Mouse (Mus musculus) cerebellum, postnatal 25 days (tissue): ENCODE measurements around the gene Ptgs1.
A peak's percentile ranks its signal among the peaks of the same experiment; 100 is the strongest.

ENCODE experiments used
- DNase-seq, 2 experiments: peaks; one replicate each; pipeline ENCODE4 v3.0.0; 2021; ENCODE audit warnings: mixed read lengths in 2 of 2

Ptgs1 gene

GRCm38 (mm10) chr2:36215203-36215739 lies 15.0 kb upstream of the Ptgs1 start:
- DNase-seq: no peak

- DNase-seq: no peak
These were observed 13.7 kb upstream of the Ptgs1 start for GRCm38 (mm10) chr2:36216546-36216945.

- DNase-seq: no peak
These were observed 13.2 kb upstream of the Ptgs1 start for GRCm38 (mm10) chr2:36216953-36217573.

GRCm38 (mm10) chr2:36217692-36218233 lies 12.5 kb upstream of the Ptgs1 start:
- DNase-seq: no peak

- DNase-seq: no peak
These were observed 10.1 kb upstream of the Ptgs1 start for GRCm38 (mm10) chr2:36220106-36220505.

- DNase-seq: no peak
These were observed 9.3 kb upstream of the Ptgs1 start for GRCm38 (mm10) chr2:36220891-36221290.

- no peak for DNase-seq
These were observed 7.9 kb upstream of the Ptgs1 start for GRCm38 (mm10) chr2:36222168-36222848.

GRCm38 (mm10) chr2:36223436-36223835 lies 6.8 kb upstream of the Ptgs1 start:
- peak; percentile 18 to 59 for DNase-seq

DNA sequence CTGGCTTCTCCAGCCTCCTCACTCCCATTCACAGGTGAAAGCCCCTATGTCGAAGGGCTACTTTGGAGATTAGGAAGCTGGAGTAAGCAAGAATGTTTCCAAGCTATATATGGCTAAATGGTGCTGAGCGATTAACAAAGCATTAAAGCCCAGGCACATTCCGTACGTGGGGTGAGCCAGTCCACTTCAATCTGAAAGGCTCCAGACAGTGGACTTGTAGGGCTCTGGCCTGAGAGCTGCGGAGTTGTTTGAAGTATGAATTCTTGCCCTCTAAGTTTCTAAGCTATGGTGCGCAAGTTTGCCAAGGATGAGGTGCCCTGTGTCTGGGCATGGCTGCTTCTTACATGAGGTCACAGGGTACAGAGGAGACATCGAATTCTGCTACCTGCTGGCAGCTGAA lies 6.1 kb upstream of the Ptgs1 start:
- no peak for DNase-seq

DNA sequence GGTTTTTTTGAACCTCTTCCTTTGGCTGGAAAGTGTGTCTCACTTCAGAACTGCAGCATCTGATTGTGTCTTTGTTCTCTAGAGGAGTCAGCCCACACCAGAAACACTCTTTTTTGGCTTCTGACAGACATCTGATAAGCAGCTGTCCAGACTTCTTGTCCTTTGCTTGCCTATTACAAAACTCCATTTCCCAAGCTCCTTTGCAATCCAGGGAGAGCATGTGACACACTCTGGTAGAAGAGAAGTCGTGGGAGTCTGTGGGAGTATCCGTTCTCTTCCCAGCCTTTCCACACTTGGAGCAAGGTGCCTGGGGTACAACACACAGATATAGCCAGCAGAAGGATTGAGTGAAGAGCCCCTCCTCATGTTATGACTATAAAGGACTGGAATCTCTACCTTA lies 5.6 kb upstream of the Ptgs1 start:
- no peak for DNase-seq

- DNase-seq: no peak
These were observed 741 bp downstream of the Ptgs1 start for GRCm38 (mm10) chr2:36230967-36231366.

DNA sequence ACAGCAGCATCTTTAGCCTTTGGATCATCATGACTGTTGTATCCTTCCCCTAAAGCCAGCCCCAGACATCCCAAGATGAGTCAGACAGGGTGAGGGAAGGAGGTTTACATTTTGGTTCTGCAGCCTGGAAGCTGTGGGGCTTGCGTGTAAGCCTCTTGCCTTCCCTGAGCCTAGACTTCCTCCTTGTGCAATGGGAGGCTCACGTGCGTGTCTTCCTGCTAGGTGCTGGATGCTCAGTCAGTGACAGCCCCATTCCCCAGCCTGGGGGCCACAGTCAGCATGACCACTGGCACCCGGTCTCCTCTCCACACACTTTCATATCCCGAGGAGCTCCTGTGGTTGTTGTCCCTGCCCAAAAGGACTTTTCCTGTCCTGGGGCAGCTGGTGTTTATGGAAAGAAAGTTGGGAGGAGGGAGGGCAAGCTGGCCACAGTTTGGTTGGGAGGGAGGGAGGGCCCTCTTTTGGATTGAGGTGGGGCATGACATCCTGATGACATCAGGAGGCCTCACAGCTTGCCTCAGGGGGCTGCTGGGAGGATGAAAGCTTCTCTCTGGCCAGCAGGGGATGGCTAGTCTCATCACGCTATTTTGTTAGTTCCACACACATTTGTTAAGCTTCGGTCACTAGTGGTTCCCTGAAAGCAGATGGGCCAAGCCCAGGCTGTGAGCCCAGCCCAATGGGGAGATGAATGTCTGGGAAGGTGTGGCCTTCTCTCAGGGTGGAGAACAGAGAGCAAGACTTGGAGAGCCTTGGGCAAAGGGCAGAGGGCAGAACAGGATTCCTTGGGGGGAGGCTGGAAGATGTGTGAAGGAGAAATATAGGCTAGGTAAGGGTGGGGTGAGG lies 4.5 kb downstream of the Ptgs1 start:
- no peak for DNase-seq

- DNase-seq: peak; percentile 78 to 86
These were observed 5.7 kb downstream of the Ptgs1 start for GRCm38 (mm10) chr2:36235917-36236316.

DNA sequence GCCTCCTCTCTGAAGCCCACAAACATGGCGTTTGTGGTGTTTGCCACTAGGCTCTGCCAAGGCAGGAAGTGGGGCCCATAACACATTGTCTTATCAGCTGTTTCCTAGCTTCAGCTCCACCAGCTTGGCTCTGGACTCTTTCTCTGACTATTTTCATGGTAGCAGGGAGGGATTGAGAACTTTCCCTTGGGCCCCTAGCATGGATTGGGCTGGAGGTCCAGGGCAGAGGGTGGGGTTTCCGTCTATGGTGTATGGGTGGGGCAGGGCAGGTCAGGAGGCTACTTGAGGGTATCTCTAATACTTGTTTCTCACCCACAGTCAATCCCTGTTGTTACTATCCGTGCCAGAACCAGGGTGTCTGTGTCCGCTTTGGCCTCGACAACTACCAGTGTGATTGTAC lies 6.7 kb downstream of the Ptgs1 start:
- DNase-seq: no peak

DNA sequence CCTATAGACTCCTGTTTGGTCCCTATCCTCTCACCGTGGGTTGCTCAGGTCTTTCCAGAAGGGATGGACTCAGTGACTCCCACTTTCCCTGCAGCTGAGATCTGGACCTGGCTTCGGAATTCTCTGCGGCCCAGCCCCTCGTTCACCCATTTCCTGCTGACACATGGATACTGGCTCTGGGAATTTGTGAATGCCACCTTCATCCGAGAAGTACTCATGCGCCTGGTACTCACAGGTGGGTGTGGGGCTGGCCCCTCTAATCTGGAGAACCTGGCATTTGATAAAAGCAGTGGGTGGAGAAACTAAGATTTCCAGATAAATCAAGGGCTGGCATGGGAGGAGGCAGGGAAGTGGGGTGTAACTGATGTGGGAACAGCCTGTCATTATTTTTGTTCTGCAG lies 7.3 kb downstream of the Ptgs1 start:
- DNase-seq: no peak

GRCm38 (mm10) chr2:36238467-36238866 lies 8.2 kb downstream of the Ptgs1 start:
- no peak for DNase-seq

- no peak for DNase-seq
These were observed 8.7 kb downstream of the Ptgs1 start for GRCm38 (mm10) chr2:36238951-36239350.

DNA sequence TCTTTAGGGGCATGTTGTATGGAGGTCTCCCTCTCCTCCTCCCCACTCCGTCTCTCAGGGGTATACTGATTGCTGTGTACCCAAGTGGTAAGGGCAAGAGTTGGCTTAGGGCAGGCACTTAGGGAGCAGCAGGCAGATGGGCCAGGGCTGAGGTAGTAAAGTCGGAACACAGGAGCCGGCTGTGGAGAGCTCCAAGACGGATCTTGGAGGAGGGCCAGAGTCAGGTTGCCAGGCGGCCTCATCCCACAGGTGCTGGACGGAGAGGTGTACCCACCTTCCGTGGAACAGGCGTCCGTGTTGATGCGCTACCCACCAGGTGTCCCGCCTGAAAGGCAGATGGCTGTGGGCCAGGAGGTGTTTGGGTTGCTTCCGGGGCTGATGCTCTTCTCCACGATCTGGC lies 12.3 kb downstream of the Ptgs1 start:
- peak; percentile 75 to 81 for DNase-seq

- no peak for DNase-seq
These were observed 13.2 kb downstream of the Ptgs1 start for GRCm38 (mm10) chr2:36243296-36243891.

DNA sequence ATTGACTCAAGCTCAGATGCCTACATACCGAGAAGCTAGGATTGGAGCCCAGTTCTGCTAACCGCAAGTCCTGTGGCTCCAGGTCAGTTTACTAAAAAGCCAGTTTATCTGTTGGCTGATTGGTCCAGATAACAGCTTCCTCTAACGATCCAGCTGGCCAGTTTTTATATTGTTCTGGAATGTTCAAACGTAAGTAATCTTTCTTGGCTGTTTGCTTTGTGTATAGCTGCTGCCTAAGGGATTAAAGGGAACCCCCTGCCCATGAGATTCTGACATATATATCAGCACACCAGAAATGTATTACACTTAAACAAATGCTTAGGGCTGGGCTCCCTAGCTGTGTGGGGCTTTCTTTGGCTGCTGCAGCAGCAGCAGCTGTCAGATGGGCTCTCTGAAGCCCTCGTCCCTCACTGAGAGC lies 13.7 kb downstream of the Ptgs1 start:
- DNase-seq: no peak

GRCm38 (mm10) chr2:36244705-36245104 lies 14.5 kb downstream of the Ptgs1 start:
- no peak for DNase-seq

DNA sequence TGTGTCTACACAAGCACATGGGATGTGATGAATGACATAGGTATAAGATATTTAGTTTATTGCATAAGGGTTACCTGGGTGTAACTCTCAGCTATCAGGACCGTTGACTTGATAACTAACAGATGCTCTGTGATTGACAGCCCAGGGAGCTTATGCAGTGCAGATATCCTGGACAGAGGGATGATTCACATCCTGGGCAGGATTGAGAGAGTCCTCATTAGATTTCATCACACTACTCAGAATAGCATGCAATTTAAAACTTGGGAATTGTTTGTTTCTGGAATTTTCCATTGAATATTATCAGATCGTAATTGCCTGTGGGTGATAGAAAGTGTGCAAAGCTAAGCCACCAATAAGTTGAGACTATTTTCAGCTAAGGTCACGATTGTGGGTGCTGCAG lies 17.7 kb downstream of the Ptgs1 start:
- no peak for DNase-seq

DNA sequence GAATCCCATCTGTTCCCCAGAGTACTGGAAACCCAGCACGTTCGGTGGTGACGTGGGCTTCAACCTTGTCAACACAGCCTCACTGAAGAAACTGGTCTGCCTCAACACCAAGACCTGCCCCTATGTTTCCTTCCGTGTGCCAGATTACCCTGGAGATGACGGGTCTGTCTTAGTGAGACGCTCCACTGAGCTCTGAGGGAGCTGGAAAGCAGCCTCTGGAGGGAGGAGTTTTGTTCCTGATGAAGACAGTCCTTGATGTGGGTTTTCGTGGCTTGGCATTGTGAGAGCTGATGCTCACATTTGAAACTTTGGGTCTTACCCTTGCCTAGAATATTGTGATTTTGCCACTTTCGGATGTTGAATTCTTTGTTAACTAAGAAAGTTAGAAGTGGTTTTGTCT lies 20.9 kb downstream of the Ptgs1 start:
- no peak for DNase-seq
